Mouse (Mus musculus): Measurements from ENCODE around the gene Glb1. TPM values are rescaled to one million over a fixed set of nuclear protein-coding genes. Genes with fewer than 3 reads are reported as not detected.

Glb1 gene
- polyA plus RNA-seq, 1 experiment from 2014 or later: 47.7 TPM

DNA sequence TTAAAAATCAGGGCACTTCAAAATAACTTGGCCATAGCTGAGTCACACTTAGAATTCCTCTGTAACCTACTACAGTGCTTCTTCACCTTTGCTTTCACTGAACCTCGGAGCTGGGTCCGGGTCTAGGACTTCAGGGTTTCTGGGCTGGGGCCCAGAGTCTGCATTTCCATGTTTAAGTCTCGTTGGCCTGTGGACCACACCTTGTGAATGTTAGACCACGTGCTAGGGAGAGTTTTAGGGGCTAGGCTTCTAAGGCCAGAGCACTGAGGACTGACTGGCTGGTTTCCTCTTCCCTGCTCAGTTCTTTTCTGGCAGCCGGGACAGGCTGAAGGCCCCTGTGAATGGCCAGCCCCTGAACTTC lies 308 bp upstream of the Glb1 start:
- 8% methylated on average over 5 of the region's 5 CpGs for WGBS
- H3K4me1 ChIP-seq: peaks cover 12% of the 10 kb centered on the region
- ATAC-seq (ENCODE audit: borderline replicate concordance, extremely low read depth, low FRiP score, low TSS enrichment): no peak
- H3K27ac ChIP-seq: peak overlapping the region; percentile 91
- H3K27me3 ChIP-seq: no peaks in the 10 kb centered on the region
- H3K9ac ChIP-seq: 0 out of 2 replicates have a peak overlapping the region, but pooled peaks have one; percentile 78
- peak overlapping the region; percentile 84 for H3K4me2 ChIP-seq
- peak overlapping the region; percentile 88 for H3K4me3 ChIP-seq
- H3K9me3 ChIP-seq: no peaks in the 10 kb centered on the region
- H3K36me3 ChIP-seq: peaks cover 13% of the 10 kb centered on the region

DNA sequence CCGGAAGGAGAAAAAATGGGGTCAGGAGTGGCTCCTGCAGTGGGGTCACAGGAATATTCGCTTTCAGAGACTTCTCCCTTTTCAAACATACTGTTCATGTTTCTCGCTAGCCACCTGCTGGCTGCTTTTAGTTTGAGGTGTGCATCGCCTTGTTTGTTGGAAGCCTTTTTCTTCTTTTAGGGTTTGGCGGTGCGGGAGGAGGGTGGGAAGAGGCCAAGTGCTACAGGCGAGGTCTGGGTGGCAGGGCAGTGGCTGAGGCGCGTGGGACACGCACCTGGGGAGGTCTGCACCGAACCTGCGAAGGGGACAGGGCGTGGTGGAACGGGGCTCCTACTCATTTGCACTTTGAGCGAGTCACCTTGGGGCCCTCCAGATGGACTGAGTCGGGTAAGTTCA lies 807 bp downstream of the Glb1 start:
- Histone ChIP-seq H3K27me3 (no peaks in the 10 kb centered on the region), H3K4me3 (peak overlapping the region; percentile 88), H3K9ac (peak overlapping the region; percentile 78), H3K9me3 (no peaks in the 10 kb centered on the region), H3K27ac (peak overlapping the region; percentile 91), H3K4me2 (peak overlapping the region; percentile 84), H3K36me3 (peaks cover 24% of the 10 kb centered on the region), H3K4me1 (peaks cover 12% of the 10 kb centered on the region)
- WGBS: 2% methylated on average over 16 of the region's 16 CpGs
- ATAC-seq (ENCODE audit: borderline replicate concordance, extremely low read depth, low FRiP score, low TSS enrichment): no peak

DNA sequence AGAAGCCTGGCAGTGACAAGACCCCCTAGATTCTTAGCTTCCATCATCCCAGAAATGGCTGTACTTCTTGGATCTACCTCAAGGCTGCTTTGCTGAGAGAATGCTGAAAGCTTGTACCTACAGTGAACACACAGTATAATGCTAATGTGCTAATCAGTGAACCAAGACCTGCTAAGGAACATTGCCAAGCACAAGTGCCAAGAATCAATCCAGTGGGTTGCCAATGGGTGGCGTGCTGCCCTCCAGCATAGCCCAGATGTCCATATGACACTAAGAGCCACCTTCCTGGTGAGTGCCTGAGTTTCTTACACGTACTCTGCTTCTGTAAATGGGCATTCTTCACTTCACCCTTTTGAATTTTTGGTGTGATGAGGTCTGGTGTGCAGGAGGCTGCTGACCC lies 6.8 kb downstream of the Glb1 start:
- Histone ChIP-seq H3K4me1 (no peaks in the 10 kb centered on the region), H3K27ac (no peak overlapping the region), H3K4me2 (no peak overlapping the region), H3K4me3 (no peak overlapping the region), H3K9ac (no peak overlapping the region), H3K36me3 (peaks cover 37% of the 10 kb centered on the region), H3K9me3 (no peaks in the 10 kb centered on the region), H3K27me3 (no peaks in the 10 kb centered on the region)
- 85% methylated on average over 2 of the region's 2 CpGs for WGBS
- ATAC-seq (ENCODE audit: borderline replicate concordance, extremely low read depth, low FRiP score, low TSS enrichment): no peak

DNA sequence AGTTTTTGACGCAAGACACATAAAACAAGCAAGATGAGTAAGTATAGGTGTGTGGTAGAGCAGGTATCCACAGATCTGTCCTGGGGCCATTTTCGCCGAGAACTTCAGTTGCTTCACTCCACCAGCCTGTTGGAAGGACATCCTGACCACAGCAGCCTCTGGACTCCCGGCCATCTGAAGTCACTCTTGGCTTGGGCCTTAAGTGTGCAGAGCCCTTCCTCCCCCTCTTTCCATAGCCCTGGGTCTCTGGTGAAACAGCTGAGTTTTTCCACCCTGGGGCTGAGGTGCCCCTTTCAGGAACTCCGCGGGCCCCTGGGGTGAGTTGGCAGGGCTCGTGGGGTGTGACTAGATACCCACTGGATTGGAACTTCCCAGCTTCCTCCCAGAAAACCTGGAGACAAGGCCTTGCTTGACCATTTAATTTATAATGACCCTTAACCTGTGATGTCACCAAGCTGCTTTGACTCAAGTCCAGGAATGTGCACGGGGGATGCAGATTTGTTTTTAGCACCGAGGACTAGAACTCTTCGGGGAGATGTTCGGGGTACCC lies 9.5 kb downstream of the Glb1 start:
- H3K36me3 ChIP-seq: peaks cover 26% of the 10 kb centered on the region
- ATAC-seq (ENCODE audit: borderline replicate concordance, extremely low read depth, low FRiP score, low TSS enrichment): no peak

DNA sequence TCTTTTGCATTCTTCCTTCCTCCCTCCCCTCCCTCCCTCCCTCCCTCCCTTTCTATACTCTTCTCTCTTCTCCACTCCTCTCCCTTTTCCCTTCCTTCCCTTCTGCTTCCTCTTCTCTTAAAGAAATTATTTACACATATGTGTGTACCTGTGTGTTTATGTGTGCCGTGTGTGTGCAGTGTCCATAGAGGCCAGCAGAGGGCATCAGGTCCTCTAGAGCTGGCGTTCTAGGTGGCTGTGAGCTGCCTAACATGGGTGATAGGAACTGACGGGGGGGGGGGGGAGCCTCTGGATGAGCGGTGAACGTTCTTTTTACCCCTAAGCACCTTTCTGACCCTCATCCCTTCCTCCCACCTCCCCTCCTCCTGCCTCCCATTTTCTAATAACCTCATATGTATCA lies 10.4 kb downstream of the Glb1 start:
- no peak for ATAC-seq (ENCODE audit: borderline replicate concordance, extremely low read depth, low FRiP score, low TSS enrichment)
- Histone ChIP-seq H3K4me3 (no peak overlapping the region), H3K27me3 (no peaks in the 10 kb centered on the region), H3K27ac (no peak overlapping the region), H3K36me3 (peaks cover 17% of the 10 kb centered on the region), H3K4me1 (no peaks in the 10 kb centered on the region), H3K4me2 (no peak overlapping the region), H3K9me3 (no peaks in the 10 kb centered on the region), H3K9ac (no peak overlapping the region)
- 77% methylated on average over 5 of the region's 5 CpGs for whole genome bisulfite sequencing

More for the DNA sequence above, 9.5 kb downstream of the Glb1 start:
- no peaks in the 10 kb centered on the region for H3K9me3 ChIP-seq
- H3K4me3 ChIP-seq: no peak overlapping the region
- H3K27ac ChIP-seq: no peak overlapping the region
- no peak overlapping the region for H3K9ac ChIP-seq
- no peaks in the 10 kb centered on the region for H3K27me3 ChIP-seq
- H3K4me2 ChIP-seq: no peak overlapping the region
- WGBS: 91% methylated on average over 11 of the region's 11 CpGs
- H3K4me1 ChIP-seq: no peaks in the 10 kb centered on the region

DNA sequence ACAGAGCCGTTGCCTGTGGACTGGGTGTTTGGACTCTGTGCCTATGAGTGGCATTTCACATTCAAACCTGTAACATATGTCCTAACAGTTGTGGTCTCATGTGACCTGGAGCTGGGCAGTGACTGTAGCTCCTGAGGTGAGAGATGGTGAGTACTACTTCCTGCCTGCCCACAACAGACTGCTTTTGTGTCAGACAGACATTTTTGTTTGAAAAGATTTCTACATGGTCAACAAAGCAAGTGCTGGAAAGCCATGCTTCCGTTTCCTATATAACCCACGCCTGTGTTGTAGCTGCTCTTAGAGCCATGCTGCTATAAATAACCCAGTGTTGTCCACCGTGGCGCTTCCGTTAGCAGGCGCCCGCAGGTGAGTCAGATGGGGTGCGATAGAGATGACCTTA lies 11.5 kb downstream of the Glb1 start:
- Histone ChIP-seq H3K27me3 (no peaks in the 10 kb centered on the region), H3K9me3 (no peaks in the 10 kb centered on the region), H3K27ac (no peak overlapping the region), H3K4me1 (no peaks in the 10 kb centered on the region), H3K4me3 (no peak overlapping the region), H3K36me3 (peaks cover 13% of the 10 kb centered on the region), H3K9ac (no peak overlapping the region), H3K4me2 (no peak overlapping the region)
- no peak for ATAC-seq (ENCODE audit: borderline replicate concordance, extremely low read depth, low FRiP score, low TSS enrichment)
- 83% methylated on average over 9 of the region's 9 CpGs for WGBS

DNA sequence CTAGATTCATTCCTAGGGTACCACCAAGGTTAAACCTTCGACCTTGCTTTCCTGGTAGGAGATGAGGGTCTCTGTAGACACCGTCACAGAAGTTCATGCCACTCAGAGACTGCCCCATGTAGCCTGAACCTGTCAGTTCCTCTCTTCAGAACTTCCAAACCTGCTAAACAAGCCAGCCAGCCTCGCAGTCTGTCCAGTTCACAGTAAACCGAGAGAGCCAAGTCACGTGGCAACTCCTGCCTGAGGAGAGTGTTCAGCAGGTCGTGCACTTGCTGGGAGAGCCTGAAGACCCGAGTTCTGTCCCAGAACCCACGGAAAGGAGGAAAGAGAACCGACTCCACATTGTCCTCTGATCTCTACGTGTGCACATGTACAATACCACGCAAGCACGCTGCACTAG lies 13.0 kb downstream of the Glb1 start:
- Histone ChIP-seq H3K4me1 (no peaks in the 10 kb centered on the region), H3K4me3 (no peak overlapping the region), H3K9ac (no peak overlapping the region), H3K4me2 (no peak overlapping the region), H3K27me3 (no peaks in the 10 kb centered on the region), H3K36me3 (peaks cover 6% of the 10 kb centered on the region), H3K9me3 (no peaks in the 10 kb centered on the region), H3K27ac (no peak overlapping the region)
- 72% methylated on average over 12 of the region's 12 CpGs for WGBS
- ATAC-seq (ENCODE audit: borderline replicate concordance, extremely low read depth, low FRiP score, low TSS enrichment): no peak

DNA sequence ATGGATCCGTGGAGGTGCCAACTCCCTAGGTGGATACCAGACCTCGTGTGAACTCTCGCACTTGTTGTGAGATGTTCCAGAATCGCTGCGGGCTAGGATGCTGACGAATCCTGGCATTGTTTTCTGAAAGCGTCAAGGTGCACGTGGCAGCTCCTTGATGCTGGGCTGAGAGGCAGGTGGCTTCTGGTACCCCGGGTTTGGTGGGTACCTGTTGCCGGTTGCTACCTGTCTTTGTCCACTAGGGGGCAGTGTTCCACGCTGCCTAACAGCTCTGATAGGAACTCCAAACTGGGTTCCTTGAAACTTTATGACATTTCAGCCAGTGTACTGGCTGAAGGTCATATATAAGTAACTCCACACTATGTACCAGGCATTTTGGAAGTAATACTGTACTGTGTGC lies 14.8 kb downstream of the Glb1 start:
- no peak for ATAC-seq (ENCODE audit: borderline replicate concordance, extremely low read depth, low FRiP score, low TSS enrichment)
- H3K9me3 ChIP-seq: no peaks in the 10 kb centered on the region
- WGBS: 22% methylated on average over 11 of the region's 11 CpGs

DNA sequence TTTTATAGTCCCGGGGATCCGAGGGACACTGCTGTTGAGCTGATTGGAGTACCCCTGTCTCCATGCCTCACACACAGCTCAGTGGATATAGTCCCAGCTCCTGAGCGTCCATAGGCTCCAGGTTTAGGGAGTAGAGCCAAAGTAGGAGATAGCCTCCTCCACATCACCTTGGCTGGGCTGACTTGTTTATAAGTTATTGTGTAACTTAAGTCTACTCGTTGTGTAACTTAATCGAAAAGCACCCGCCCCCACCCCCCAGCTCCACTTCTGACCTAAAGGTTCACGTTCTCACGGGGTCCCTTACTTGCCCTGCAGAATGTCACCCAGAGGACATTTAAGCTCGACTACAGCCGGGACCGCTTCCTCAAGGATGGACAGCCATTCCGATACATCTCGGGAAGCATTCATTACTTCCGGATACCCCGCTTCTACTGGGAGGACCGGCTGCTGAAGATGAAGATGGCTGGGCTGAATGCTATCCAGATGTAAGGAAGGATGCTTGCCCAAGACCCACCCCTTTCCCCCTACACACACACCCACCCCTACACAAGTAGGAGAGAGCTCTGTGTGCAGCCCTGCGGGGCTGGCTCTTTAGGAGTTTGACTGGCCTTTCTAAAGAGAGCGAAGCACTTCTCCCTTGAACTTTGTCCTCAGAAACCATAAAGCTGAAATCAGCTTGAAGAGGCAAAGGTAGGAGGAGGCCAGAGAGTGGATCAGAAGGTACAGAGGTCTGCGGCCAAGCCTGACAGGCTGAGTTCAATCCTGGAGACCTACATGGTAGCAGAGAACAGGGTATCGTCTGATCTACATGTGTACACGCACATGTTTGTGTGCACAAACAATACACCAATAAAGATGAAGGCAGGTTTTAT lies 16.0 kb downstream of the Glb1 start:
- no peak overlapping the region for H3K9ac ChIP-seq
- no peaks in the 10 kb centered on the region for H3K9me3 ChIP-seq
- H3K36me3 ChIP-seq: no peaks in the 10 kb centered on the region
- no peaks in the 10 kb centered on the region for H3K4me1 ChIP-seq
- H3K4me3 ChIP-seq: no peak overlapping the region
- 83% methylated on average over 21 of the region's 21 CpGs for WGBS
- no peak for ATAC-seq (ENCODE audit: borderline replicate concordance, extremely low read depth, low FRiP score, low TSS enrichment)
- H3K4me2 ChIP-seq: no peak overlapping the region
- H3K27me3 ChIP-seq: no peaks in the 10 kb centered on the region
- H3K27ac ChIP-seq: no peak overlapping the region

More for the DNA sequence above, 14.8 kb downstream of the Glb1 start:
- Histone ChIP-seq H3K27ac (no peak overlapping the region), H3K27me3 (no peaks in the 10 kb centered on the region), H3K4me3 (no peak overlapping the region), H3K4me2 (no peak overlapping the region), H3K9ac (no peak overlapping the region), H3K36me3 (peaks cover under 1% of the 10 kb centered on the region; the same call in 1 of the 2 replicates), H3K4me1 (no peaks in the 10 kb centered on the region)

DNA sequence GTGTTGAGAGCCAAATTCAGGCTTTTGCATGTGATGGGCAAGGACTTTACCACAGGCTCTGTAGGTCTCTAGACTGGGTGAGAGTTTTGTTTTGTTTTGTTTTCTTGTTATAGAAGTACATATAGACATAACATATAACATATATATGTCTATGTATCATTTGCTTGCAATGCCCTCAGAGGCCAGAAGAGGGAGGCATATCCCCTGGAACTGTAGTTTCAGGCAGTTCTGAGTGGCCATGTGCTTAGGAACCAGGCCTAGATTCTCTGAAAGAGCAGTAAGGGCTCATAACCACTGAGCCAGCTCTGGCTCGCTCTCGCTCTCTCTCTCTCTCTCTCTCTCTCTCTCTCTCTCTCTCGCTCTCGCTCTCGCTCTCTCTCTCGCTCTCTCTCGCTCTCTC lies 17.3 kb downstream of the Glb1 start:
- H3K4me3 ChIP-seq: no peak overlapping the region
- H3K9ac ChIP-seq: no peak overlapping the region
- H3K4me1 ChIP-seq: no peaks in the 10 kb centered on the region
- H3K36me3 ChIP-seq: no peaks in the 10 kb centered on the region
- H3K9me3 ChIP-seq: no peaks in the 10 kb centered on the region
- 69% methylated on average over 7 of the region's 7 CpGs for WGBS
- no peak overlapping the region for H3K4me2 ChIP-seq
- H3K27ac ChIP-seq: no peak overlapping the region
- H3K27me3 ChIP-seq: no peaks in the 10 kb centered on the region
- ATAC-seq (ENCODE audit: borderline replicate concordance, extremely low read depth, low FRiP score, low TSS enrichment): no peak

DNA sequence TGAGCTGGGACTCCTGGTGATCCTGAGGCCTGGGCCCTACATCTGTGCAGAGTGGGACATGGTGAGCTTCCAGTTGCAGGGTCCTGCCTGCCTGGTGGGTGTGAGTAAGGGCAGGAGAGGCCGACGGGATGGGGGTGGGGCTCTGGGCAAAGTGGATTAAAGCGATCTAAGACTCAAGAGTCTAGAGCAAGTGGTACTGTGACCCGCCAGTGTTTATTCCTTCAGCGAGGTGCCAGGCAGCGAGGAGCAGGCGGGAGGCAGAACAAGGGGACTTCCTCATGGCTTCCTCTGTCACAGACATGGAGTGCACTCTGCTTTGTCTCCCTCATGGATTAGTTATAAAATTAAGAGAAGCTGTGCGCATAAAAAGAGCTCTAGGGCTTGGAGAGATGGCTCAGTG lies 19.6 kb downstream of the Glb1 start:
- no peaks in the 10 kb centered on the region for H3K4me1 ChIP-seq
- ATAC-seq (ENCODE audit: borderline replicate concordance, extremely low read depth, low FRiP score, low TSS enrichment): no peak
- H3K9ac ChIP-seq: no peak overlapping the region
- WGBS: 57% methylated on average over 8 of the region's 8 CpGs
- no peak overlapping the region for H3K4me2 ChIP-seq
- H3K36me3 ChIP-seq: peaks cover 4% of the 10 kb centered on the region
- H3K9me3 ChIP-seq: no peaks in the 10 kb centered on the region
- no peak overlapping the region for H3K27ac ChIP-seq
- H3K4me3 ChIP-seq: no peak overlapping the region
- H3K27me3 ChIP-seq: no peaks in the 10 kb centered on the region

DNA sequence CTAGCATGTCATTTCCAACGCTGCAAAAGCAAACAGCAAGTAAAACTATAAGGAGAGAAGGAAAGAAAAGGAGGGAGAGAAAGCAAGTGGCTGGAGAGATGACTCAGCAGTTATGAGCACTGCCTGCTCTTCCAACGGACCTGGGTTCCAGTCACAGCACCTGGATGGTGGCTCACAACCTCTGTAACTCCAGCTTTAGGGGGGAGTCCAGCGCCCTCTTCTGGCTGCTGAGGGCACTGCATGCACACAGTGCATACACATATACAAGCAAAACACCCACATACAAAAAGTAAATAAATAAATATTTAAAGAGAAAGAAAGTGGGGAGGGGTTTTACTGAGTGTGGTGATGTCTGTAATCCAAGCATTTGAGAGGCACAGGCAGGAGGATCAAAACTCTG lies 20.2 kb downstream of the Glb1 start:
- H3K36me3 ChIP-seq: peaks cover 10% of the 10 kb centered on the region
- no peaks in the 10 kb centered on the region for H3K9me3 ChIP-seq
- WGBS: 63% methylated on average over 3 of the region's 3 CpGs
- H3K4me3 ChIP-seq: no peak overlapping the region
- H3K4me2 ChIP-seq: no peak overlapping the region
- no peaks in the 10 kb centered on the region for H3K27me3 ChIP-seq
- no peak for ATAC-seq (ENCODE audit: borderline replicate concordance, extremely low read depth, low FRiP score, low TSS enrichment)
- no peak overlapping the region for H3K27ac ChIP-seq
- no peaks in the 10 kb centered on the region for H3K4me1 ChIP-seq
- H3K9ac ChIP-seq: no peak overlapping the region

Data from lung, embryonic 15.5 days (tissue).